Mouse (Mus musculus): ENCODE data around the gene Dusp21. TPM values are rescaled to one million over a fixed set of nuclear protein-coding genes. Genes with fewer than 3 reads are reported as not detected.

Gene Dusp21
- not detected for total RNA-seq (2021)
- long read RNA-seq, experiment 1, result 0 reads
- long read RNA-seq, experiment 2, result 0 reads

DNA sequence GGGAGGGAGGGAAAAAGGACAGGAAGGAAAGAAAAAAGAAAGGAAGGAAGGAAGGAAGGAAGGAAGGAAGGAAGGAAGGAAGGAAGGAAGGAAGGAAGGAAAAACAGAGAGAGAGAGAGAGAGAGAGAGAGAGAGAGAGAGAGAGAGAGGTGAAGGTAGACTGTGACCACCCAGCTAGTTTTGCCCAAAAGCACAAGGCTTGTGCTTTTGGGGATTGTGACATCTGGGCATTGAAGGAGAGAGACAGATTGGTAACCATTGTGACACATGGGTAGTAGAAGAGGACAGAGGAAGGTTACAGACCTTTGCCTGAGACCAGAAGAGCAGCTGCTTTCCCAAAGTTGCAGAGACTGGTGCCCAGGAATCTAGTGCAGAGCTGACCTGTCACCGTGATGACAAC, at the start of gene Dusp21:
Gene Dusp21, plus strand, starts transcription at position 301 of the 400 bp plus-strand sequence.
- DNase-seq, result no peak

DNA sequence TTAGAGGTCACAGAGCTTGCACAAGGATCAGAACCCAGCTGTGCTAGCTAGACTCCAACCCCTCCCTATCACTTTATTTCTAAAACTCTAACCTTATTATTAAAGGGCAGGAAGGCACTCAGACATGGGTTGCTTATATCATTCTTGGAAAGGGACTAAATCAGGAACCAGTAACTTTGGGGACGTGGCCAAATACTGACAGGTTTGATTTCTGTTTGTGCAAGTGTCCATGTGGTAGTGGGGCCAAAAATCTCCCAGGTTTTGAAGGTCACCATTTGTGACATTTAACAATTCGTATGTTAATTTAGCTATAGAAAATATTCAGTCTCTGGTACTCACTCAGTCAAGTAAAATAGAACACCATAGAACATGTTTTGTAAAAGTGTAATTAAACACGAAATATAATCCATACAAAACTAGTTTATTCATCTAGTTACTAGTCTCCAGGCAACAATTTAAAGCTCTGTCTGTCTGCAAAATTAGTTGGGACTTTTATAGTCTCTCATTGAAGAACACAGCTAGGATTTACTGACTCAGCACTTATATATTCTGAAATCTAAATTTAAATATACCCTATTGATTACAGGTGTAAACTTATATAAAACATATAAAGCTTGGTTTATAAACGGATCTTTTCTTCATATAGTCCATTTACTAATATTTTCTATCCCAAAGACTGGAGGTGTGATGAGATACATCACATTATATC, 15.2 kb downstream of the Dusp21 start:
- DNase-seq, result no peak

DNA sequence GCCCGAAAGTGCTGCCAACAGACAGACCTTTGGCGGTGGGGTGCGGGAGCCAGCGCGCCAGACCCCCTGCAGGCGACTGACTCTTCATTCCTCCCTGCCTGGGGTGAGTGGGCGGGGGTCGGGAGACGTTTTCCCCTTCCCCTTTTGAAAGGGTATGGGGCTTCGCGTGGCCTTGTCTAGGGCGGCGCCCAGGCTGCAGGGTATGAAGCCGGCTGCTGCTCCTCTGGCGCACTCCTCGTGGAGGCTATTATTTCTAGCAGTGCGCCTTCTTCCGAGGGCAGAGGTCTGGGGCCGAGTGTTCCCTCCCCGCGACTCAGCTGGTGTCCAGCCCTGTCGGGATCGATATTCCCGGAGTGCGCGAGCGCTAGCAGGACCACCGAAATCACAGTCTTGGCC, 16.1 kb downstream of the Dusp21 start:
- no peak for DNase-seq

DNA sequence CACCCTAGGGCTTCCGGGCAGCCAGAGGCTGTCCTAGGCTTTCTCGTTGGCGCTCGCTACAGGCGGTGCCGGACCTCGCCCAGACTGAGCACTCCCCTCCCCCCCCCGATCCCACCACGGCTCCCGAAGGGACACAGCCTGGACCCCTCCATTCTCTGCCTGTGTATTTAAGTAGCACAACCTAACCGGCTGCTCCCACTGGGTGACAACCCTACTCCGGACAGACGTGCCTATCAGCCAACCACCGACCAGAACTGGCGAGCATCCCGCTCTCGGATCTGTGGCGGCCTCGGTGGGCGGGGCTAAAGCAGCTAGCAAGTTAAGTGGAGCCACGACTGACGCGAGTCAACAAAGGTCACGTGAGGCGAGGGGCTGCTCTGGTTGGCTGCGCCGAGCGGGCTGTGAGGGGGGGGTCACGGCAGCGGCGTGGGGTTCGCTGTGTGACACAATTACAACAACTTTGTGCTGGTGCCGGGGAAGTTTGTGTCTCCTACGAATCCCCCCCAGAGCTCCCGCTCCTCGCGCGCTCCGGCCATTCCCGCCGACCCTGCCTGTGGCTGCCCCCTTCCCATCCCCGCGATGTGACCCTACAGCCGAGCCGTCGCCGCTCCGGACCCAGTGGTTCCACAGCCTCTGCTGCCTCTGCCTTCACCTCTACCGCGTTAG, 16.7 kb downstream of the Dusp21 start, which contains the start of gene Kdm6a:
Gene Kdm6a, plus strand, starts transcription at position 384 of the 666 bp plus-strand sequence.
- peak; percentile 98 to 100 for DNase-seq

DNA sequence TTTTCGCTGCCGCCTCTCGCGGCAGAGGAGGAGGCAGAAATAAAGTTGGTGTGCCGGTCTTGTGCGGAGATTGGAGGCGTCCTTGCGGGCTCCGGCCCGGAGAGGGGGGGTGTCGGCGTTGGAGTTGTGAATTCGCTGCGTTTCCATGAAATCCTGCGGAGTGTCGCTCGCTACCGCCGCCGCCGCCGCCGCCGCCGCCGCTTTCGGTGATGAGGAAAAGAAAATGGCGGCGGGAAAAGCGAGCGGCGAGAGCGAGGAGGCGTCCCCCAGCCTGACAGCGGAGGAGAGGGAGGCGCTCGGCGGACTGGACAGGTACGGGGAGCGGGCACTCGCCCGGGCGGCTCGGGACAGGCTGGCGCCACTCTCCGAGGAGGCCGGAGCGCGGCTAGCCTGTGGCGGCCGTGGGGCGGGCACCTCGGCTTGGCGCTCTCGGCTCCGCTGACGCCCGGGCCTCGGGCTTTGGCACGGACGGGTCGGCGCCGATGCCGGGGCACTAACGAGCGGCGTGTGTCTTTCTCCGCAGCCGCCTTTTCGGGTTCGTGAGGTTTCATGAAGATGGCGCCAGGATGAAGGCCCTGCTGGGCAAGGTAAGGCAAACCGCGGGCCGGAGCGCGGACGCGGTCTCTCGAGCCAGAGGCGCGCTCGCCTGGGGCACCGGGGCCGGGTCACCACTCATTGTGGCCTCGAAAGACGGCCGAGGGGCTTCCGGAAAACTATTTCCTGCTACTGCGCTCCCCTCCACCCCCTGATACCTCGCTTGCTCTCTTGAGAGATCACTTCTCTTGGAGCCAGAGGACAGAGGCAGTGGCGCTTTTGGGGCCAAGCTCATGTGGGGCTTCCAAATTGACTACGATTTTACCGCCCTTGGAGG, 17.4 kb downstream of the Dusp21 start:
- DNase-seq, result peak; percentile 67 to 77

DNA sequence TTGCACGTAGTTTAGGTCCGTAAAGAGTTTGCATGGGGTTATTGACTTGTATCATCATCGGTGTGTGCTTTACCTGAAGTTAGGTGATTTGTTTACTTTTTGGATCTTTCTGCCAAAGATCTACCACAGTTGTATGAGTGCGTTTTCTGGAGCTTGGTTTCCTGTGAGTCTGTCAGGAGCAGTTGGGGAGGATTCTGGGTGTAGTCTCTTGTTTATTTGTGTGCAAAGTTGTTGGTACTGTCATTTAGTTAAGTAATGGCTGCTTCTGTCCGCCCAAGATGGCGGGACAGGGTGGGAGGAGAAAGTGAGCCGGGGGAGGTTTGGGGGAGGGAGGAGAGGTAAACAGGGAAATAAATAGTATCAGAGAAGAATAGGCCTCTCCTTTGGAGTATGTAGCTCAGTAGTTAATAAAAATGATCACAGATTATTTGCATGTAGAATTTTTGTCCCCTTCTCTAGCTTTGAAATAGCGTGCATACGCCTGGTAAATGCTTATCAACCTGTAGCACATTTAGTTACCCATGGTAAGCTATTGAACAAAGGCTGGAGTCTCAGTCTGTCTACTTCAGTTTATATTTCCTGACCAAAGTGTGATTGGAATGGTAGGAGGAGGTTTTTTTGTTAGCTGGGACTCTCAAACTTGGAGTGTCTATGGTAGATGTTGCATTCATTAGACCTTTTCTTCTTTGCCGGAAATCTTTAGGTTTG, 18.4 kb downstream of the Dusp21 start:
- DNase-seq, result peak; percentile 46 to 49

DNA sequence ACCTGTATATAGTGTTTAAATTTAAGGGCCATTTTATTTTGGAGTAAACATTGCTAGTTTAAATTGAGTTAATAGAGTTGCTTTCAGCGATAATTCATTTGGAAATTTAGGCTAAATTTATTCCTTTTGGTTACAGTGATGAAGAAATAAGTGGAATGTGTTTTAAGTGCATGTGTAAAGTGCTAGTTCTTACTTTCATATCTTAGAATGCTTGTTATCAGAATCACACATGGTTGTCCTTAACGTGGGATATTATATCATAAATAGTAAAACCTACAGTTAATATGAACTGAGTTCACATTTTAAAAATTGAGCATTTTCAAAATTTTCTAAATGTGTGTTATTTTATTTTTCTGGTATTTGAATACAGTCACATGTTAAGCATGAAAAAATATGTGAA, 19.5 kb downstream of the Dusp21 start:
- DNase-seq, result no peak

DNA sequence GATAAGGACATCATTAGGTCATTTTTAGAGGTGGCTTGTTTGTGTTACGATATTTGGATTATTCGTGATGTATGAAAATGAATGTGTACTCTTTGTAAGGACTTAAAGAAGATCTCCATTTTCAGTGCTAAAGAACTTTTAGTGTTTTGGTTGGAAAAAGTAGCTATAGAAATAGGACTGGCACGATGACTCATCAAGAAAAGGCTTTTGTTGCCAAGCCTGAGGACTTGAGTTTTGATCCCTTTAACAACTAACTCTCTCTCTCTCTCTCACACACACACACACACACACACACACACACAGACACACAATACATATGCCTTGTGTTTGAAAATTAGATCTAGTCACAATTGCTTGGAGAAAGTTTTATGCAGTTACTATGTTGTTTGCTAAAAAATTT, 21.3 kb downstream of the Dusp21 start:
- DNase-seq, result no peak

DNA sequence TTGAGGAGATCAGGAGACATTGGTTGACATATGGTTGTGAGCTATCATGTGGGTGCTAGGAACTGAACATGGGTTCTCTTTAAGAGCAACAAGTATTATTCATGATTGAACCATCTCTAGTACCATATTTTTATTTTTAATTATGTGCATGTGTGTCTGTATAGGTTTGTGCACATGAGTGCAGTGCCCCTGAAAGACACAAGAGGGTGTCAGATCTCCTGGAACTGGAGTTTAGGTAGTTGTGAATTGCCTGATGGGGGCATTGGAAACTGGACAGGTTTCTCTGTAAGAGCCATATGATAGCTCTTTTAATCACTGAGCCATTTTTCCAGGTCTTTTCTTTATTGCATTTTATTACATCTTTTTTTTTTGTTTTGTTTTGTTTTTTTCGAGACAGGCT, 23.3 kb downstream of the Dusp21 start:
- DNase-seq, result no peak

DNA sequence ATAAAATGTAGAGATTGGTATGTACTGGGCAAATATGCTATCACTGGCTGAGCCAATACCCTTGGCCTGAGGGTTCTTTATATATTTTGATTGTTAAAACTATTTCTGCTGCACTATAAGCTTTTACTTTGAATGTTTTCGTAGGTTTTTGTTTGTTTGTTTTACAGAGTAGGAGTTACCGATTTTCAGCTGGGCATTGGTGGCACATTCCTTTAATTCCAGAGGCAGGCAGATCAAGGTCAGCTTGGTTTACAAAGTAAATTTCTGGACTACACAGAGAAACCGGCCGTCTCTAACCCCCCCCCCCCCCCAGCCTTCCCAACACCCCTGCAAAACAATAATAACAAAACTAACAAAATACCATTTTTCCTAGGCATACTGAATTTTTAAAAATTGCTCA, 29.2 kb downstream of the Dusp21 start:
- DNase-seq, result peak in 1 of 2 experiments; percentile 2

DNA sequence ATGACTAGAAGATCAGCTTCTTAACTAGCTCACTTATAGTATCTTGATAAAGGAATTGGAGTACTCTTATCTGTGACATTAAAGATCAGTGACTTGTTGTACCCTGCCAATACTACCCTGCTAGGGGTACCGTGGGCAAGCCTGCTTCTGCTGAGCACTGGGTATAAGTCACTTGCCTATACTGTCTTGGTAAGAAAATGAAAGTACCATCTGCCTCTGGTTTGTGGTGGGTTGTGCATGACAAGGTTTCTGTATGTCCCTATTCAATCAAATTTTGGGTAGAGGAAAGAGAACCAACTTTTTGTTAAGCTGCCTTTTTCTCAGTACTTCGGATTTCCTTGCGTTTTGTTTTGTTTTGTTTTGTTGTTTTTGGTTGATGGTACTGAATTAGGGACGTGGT, 32.1 kb downstream of the Dusp21 start:
- no peak for DNase-seq

DNA sequence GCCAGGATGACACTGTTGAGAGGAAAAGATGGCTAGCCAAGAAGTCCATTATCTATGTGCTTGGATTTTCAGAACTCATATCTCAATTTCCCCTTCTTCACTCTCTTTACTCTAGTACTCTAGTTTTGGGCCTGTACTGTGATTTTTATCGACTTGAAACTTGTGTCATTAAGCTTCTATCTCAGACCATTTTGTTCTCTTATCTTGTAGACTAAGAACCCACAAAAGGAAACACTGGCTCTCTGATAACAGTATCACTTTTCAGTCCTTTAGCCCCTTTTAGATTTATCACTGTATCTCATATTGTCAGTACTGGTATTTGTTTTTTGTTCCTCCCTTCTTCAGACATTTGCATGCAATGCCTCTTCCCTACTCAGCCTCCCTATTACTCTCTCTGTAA, 33.8 kb downstream of the Dusp21 start:
- no peak for DNase-seq

DNA sequence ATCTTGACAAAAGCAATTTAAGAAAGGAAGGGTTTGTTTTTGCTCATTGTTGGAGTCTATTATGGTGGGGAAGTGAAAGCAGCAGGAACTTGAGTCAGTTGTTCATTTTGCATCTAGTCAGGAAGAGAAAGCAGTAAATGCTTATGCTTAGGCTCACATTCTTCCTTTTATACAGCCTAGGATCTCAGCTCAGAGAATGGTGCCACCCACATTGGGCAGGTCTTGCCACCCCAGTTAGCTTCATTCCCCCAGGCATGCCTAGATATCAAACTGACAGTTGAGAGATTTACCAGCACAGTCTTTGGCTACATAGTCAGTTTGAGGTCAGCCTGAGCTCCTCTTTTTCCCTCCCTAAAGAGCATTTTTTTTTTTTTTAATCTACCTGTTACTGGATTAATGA, 41.5 kb downstream of the Dusp21 start:
- no peak for DNase-seq

DNA sequence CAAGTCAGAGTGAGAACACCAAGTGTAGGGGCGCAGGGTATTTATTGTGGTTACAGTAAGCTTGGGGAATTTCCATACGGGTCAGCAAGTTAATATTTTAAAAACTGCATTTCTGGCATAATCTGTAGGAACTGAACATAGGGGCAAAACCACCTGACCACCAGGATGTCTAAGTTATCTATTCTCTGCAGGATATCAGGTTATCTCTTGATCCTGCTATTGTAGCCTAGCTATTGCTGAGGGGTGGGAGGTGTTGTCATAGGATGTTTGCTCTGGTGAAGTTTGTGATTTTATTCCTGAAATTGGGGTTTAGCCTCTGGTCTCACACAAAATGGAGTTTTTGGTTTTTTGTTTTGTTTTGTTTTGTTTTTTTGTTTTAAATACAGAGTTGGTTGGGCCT, 42.6 kb downstream of the Dusp21 start:
- DNase-seq, result no peak

Other genes starting within 250 kb of the Dusp21 start
- gene Kdm6a, start 16.7 kb downstream of the Dusp21 start, total RNA-seq (2021), result 10 to 100 TPM; 37.2 to 79.4 TPM

Data from adrenal gland, postnatal 36 days (tissue).